Mouse (Mus musculus) kidney, postnatal 0 days (tissue): ENCODE results near the gene Zc3h12d. TPM values are rescaled to one million over a fixed set of nuclear protein-coding genes. Genes with fewer than 3 reads are reported as not detected.
"Not testable (repeated sequence)": the region's sequence is repeated elsewhere in the genome, so short reads cannot be mapped to it uniquely, and the experiment has no call there.

Source experiments
- ATAC-seq: fragments of 200-750 bp; cut with Nextera tagmentation; replicated peaks from 2 replicates; pipeline ENCODE4 v1.8.0; 2017; ENCODE audit warnings: low read depth, moderate number of reproducible peaks, moderate TSS enrichment, moderate library complexity; ENCODE audit not compliant: low FRiP score
- DNase-seq: peaks from one replicate; pipeline ENCODE4 v3.0.0-alpha.2; 2016; ENCODE audit warnings: low spot score
- H3K27ac ChIP-seq: fragments of 300-500 bp; sonication (generic); 2 replicates; pipeline ENCODE4 v1.5.1; 2014; ENCODE audit warnings: mild to moderate bottlenecking
- H3K27me3 ChIP-seq: fragments of 300-500 bp; sonication (generic); 2 replicates; pipeline ENCODE4 v1.6.1; 2014; ENCODE audit warnings: low read length, mixed read lengths; ENCODE audit not compliant: insufficient read depth
- H3K36me3 ChIP-seq: fragments of 300-500 bp; sonication (generic); 2 replicates; pipeline ENCODE4 v1.6.1; 2014; ENCODE audit warnings: low read length, mixed read lengths; ENCODE audit not compliant: insufficient read depth
- H3K4me1 ChIP-seq: fragments of 300-500 bp; sonication (generic); replicated peaks from 2 replicates; pipeline ENCODE4 v1.6.1; 2014; ENCODE audit warnings: antibody characterized with exemption, low read length, mixed read lengths; ENCODE audit not compliant: insufficient read depth
- H3K4me2 ChIP-seq: fragments of 300-500 bp; sonication (generic); 2 replicates; pipeline ENCODE4 v1.6.1; 2014; ENCODE audit warnings: mild to moderate bottlenecking, low read length, moderate library complexity, mixed read lengths
- H3K4me3 ChIP-seq: fragments of 300-500 bp; sonication (generic); replicated peaks from 2 replicates; pipeline ENCODE4 v1.5.1; 2014; ENCODE audit warnings: low read depth, low read length
- H3K9ac ChIP-seq: fragments of 300-500 bp; sonication (generic); 2 replicates; pipeline ENCODE4 v1.6.1; 2014; ENCODE audit warnings: low read depth, low read length
- H3K9me3 ChIP-seq: fragments of 300-500 bp; sonication (generic); replicated peaks from 2 replicates; pipeline ENCODE4 v1.6.1; 2016; ENCODE audit warnings: low read length, inconsistent platforms, mixed read lengths
- CTCF ChIP-seq: IDR thresholded peaks from 2 replicates; pipeline ENCODE4 v1.5.1; 2016; ENCODE audit warnings: antibody characterized with exemption, low read depth, mild to moderate bottlenecking, moderate library complexity
- WGBS: fragments of 180-500 bp; shearing (Covaris S2); extraction: QIAGEN DNeasy Blood & Tissue Kit; methylation state at CpG from one replicate; pipeline ENCODE4 v1.1.7; 2014; 5-methylcytosine and 5-hydroxymethylcytosine counted together
- polyA plus RNA-seq: library from polyadenylated mRNA; unstranded; fragments of >200 nt; fragmentation: Nextera tagmentation; extraction: Ambion mirVana; gene quantifications from 2 replicates; pipeline ENCODE4 v1.2.1, GENCODE M21; 2015

The Zc3h12d gene
- polyA plus RNA-seq, 1 experiment from 2014 or later = 0.29 TPM

DNA sequence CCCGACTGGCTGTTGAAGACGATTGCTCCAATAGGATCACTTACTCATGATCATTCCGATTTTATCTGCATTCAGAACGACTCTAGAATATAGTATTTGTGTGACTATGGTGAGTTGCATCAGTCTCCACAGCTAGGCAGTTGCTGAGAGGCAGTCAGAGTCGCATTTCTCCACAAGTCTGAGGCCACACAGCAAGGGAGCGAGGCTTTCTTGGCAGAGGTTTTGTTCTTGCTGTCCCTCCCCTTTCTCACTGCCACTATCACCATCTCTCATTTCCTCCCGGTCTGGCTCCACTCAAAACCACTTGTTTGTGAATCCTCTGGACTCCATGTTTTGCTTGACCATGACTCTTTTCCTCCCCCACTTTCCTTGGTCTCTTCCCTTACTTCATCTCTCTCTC lies 41.9 kb downstream of the Zc3h12d start:
- no peaks in the 10 kb centered on the region for H3K4me1 ChIP-seq
- no peak overlapping the region for H3K4me3 ChIP-seq
- no peak overlapping the region for H3K27ac ChIP-seq
- no peaks in the 10 kb centered on the region for H3K27me3 ChIP-seq
- no peak overlapping the region for H3K9ac ChIP-seq
- ATAC-seq (no peak), DNase-seq (no peak)
- H3K9me3 ChIP-seq = no peaks in the 10 kb centered on the region
- H3K36me3 ChIP-seq = no peaks in the 10 kb centered on the region
- H3K4me2 ChIP-seq = no peak overlapping the region
- no peak for TF ChIP-seq CTCF
- 76% methylated on average over 7 of the region's 7 CpGs for WGBS

GRCm38 (mm10) chr10:7880283-7880682 lies 48.0 kb downstream of the Zc3h12d start:
- H3K4me2 ChIP-seq, ATAC-seq, H3K27me3 ChIP-seq, H3K4me3 ChIP-seq, H3K27ac ChIP-seq, DNase-seq, H3K9me3 ChIP-seq, H3K4me1 ChIP-seq, H3K9ac ChIP-seq, H3K36me3 ChIP-seq: not testable (repeated sequence)
- WGBS = 92% methylated on average over 3 of the region's 3 CpGs

- WGBS = 95% methylated on average over 3 of the region's 3 CpGs
- DNase-seq (no peak), ATAC-seq (no peak)
- no peak overlapping the region for H3K4me2 ChIP-seq
- no peak for TF ChIP-seq CTCF
- no peak overlapping the region for H3K4me3 ChIP-seq
- H3K9me3 ChIP-seq = no peaks in the 10 kb centered on the region
- H3K27ac ChIP-seq = no peak overlapping the region
- H3K36me3 ChIP-seq = no peaks in the 10 kb centered on the region
- no peaks in the 10 kb centered on the region for H3K27me3 ChIP-seq
- no peak overlapping the region for H3K9ac ChIP-seq
- H3K4me1 ChIP-seq = no peaks in the 10 kb centered on the region
These were observed 49.7 kb downstream of the Zc3h12d start for GRCm38 (mm10) chr10:7881971-7882370.

GRCm38 (mm10) chr10:7883524-7883923 lies 51.3 kb downstream of the Zc3h12d start:
- DNase-seq (peak; percentile 88), ATAC-seq (peak; percentile 66; the same call in 1 of the 2 replicates)
- no peaks in the 10 kb centered on the region for H3K4me1 ChIP-seq
- peak; percentile 99 for TF ChIP-seq CTCF
- H3K4me3 ChIP-seq = no peak overlapping the region
- no peak overlapping the region for H3K9ac ChIP-seq
- no peaks in the 10 kb centered on the region for H3K9me3 ChIP-seq
- WGBS = 6% methylated on average over 5 of the region's 5 CpGs
- H3K27me3 ChIP-seq = no peaks in the 10 kb centered on the region
- no peak overlapping the region for H3K27ac ChIP-seq
- no peak overlapping the region for H3K4me2 ChIP-seq
- H3K36me3 ChIP-seq = no peaks in the 10 kb centered on the region

DNA sequence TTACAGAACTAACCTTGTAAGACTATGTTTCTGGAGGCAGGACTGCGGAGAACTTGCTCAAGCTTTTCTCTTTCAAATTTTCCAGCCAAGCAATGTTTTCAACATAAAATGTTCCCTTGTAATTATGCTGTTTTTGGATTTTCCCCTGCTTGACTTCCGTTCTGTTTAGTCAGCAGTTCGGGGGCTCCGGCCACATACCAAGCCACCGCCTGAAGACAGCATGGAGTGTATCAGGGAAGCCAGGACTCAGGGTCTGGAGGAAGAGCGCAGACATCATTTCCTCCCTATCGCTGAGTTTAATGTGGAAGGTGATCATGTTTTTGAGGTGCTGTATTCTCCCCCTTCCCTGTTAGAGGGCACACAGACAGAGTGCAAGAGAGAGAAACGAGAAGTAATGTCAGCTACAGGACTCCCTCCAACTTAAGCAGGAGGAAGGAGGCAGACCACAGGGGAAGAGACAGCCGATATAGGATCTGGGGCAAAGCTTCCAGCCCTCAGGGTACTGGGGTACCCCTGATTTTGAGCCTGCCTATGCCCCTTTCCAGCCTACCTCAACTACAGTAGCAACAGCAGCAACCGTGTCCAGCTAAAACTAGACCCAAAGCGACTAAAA lies 56.1 kb downstream of the Zc3h12d start:
- no peak overlapping the region for H3K9ac ChIP-seq
- H3K27me3 ChIP-seq = no peaks in the 10 kb centered on the region
- no peak for TF ChIP-seq CTCF
- DNase-seq (peak; percentile 50), ATAC-seq (no peak)
- H3K4me1 ChIP-seq = no peaks in the 10 kb centered on the region
- no peaks in the 10 kb centered on the region for H3K36me3 ChIP-seq
- no peak overlapping the region for H3K4me2 ChIP-seq
- H3K9me3 ChIP-seq = no peaks in the 10 kb centered on the region
- WGBS = 72% methylated on average over 11 of the region's 11 CpGs
- no peak overlapping the region for H3K27ac ChIP-seq
- H3K4me3 ChIP-seq = no peak overlapping the region

GRCm38 (mm10) chr10:7900719-7901627 lies 68.7 kb downstream of the Zc3h12d start:
- Histone ChIP-seq H3K36me3 (peaks cover 12% of the 10 kb centered on the region; the same call in 1 of the 2 replicates), H3K9ac (no peak overlapping the region), H3K4me1 (no peaks in the 10 kb centered on the region), H3K4me3 (no peak overlapping the region), H3K9me3 (no peaks in the 10 kb centered on the region), H3K4me2 (no peak overlapping the region), H3K27me3 (no peaks in the 10 kb centered on the region), H3K27ac (no peak overlapping the region)
- no peak for ATAC-seq
- 86% methylated on average over 14 of the region's 14 CpGs for WGBS
- no peak for DNase-seq
- no peak for TF ChIP-seq CTCF
